Mouse (Mus musculus): Measurements from ENCODE around the gene Metap1d.

- no peak for TF ChIP-seq POLR2A (IDR thresholded peaks at IDR 0.05; ENCODE audit: control insufficient read depth in 1 of 2, insufficient read depth in 1 of 2, low read depth in 1 of 2, low read length in 2 of 2, poor library complexity in 1 of 2)
- no peak for TF ChIP-seq USF2 (IDR thresholded peaks at IDR 0.05; ENCODE audit: borderline replicate concordance in 1 of 2, insufficient read depth in 1 of 2, low read depth in 1 of 2, low read length in 2 of 2)
- no peak for TF ChIP-seq E2F4 (IDR thresholded peaks at IDR 0.05; ENCODE audit: borderline replicate concordance, low read depth, low read length)
- no peak for TF ChIP-seq MYC (IDR thresholded peaks at IDR 0.05; ENCODE audit: low read depth, low read length)
- no peak for TF ChIP-seq MXI1 (IDR thresholded peaks at IDR 0.05; ENCODE audit: low read depth, low read length)
- TF ChIP-seq MEF2A (IDR thresholded peaks at IDR 0.05; ENCODE audit: extremely low read depth, insufficient replicate concordance, low read depth, low read length, poor library complexity, severe bottlenecking), result no peak
- TF ChIP-seq EP300 (IDR thresholded peaks at IDR 0.05; ENCODE audit: low read depth in 1 of 2, low read length in 2 of 2), result no peak
- no peak for TF ChIP-seq CTCF (IDR thresholded peaks at IDR 0.05 in 2 of 3, conservative IDR thresholded peaks at IDR 0.05 in 1 of 3; ENCODE audit: control insufficient read depth in 1 of 3, insufficient read depth in 1 of 3, low read depth in 2 of 3, low read length in 3 of 3, poor library complexity in 1 of 3, severe bottlenecking in 1 of 3)
Observed at GRCm38 (mm10) chr2:71418760-71419280, 34.3 kb upstream of the Metap1d start.

Data from MEL (cell line).